In genomic region chr2:119019131-119019530, GRCm38 (mm10) we compare ENCODE assay signal across 9 mouse cellular contexts. TPM values are rescaled to one million over a fixed set of nuclear protein-coding genes. Genes with fewer than 3 reads are reported as not detected.
DNase-seq lines count a peak whose midpoint lies in the region; ATAC-seq lines count a peak whose summit lies in the region.
"Had no signal": no experiment of that assay in that cellular context is flagged by ENCODE, and none has a peak within 500 bp of the region (broad histone marks: within the 10 kb centered on the region; RNA-seq: fewer than 3 reads in every experiment).

No protein-coding gene starts in this region.

- H3K36me3 ChIP-seq in midbrain, embryonic 16.5 days (ENCODE audit: control insufficient read depth, insufficient read depth, low read length) = peaks cover 25% of the 10 kb centered on the region

- no peak overlapping the region for H3K4me3 ChIP-seq in midbrain, embryonic 16.5 days (ENCODE audit: low read depth, low read length)

- peak; percentile 80 for ATAC-seq in midbrain, embryonic 16.5 days

- H3K27ac ChIP-seq in midbrain, embryonic 16.5 days (ENCODE audit: low read length) = peak overlapping the region; percentile 61

- 0 out of 2 replicates have a peak overlapping the region, but pooled peaks have one; percentile 20 for H3K9ac ChIP-seq in midbrain, embryonic 16.5 days (ENCODE audit: low read depth, low read length)

- 10% methylated on average over 5 of the region's 5 CpGs for WGBS in midbrain, embryonic 16.5 days

- DNase-seq in kidney, postnatal 10 days = peak; percentile 17
- no peak for DNase-seq in kidney, adult 8-10 months
- peak; percentile 56 for DNase-seq in embryo, embryonic 10.5 days (ENCODE audit: low spot score)
- DNase-seq in heart, postnatal 4 days = peak; percentile 37
- no peak for DNase-seq in c-Kit-positive CD71-positive TER-119-positive erythroid progenitor cells, embryonic 14.5 days (ENCODE audit: low spot score)
- DNase-seq in adrenal gland, postnatal 10 days = no peak
- no peak for DNase-seq in frontal cortex, adult 2 months (ENCODE audit: extremely low spot score in 1 of 2, low spot score in 1 of 2)

- no peaks in the 10 kb centered on the region for H3K9me3 ChIP-seq in midbrain, embryonic 16.5 days (replicated peaks; ENCODE audit: control insufficient read depth, low read length, poor library complexity, severe bottlenecking)

- peak overlapping the region; percentile 26 for H3K4me2 ChIP-seq in midbrain, embryonic 16.5 days (ENCODE audit: low read length)

- H3K27me3 ChIP-seq in midbrain, embryonic 16.5 days (ENCODE audit: control insufficient read depth, insufficient read depth, low read depth, low read length) = no peaks in the 10 kb centered on the region

- H3K4me1 ChIP-seq in midbrain, embryonic 16.5 days (ENCODE audit: control insufficient read depth, insufficient read depth, low read length) = peaks cover 3% of the 10 kb centered on the region; the same call in 1 of the 2 replicates

RNA-seq across cellular contexts. Expression of gene Ccdc32, which starts 10.1 kb away (rescaled TPM):
- 10 to 100 TPM; 11.6 to 14.6 TPM for total RNA-seq in heart, postnatal 4 days (2021)
- 40.7 and 44.6 TPM in 2 replicates for polyA plus RNA-seq in midbrain, embryonic 16.5 days (2015; fragmentation: Nextera tagmentation; extraction: Ambion mirVana)
- total RNA-seq in adrenal gland, postnatal 10 days (2021) = 10 to 100 TPM; 17.7 TPM
- polyA plus RNA-seq in frontal cortex, adult 2 months (2012; rRNA removed) = 42.7 and 44.2 TPM in 2 replicates

RNA-seq across cellular contexts. Expression of gene Rpusd2, which starts 15.5 kb away (rescaled TPM):
- 1 to 10 TPM; 6.0 to 7.0 TPM for total RNA-seq in heart, postnatal 4 days (2021)
- 4.1 and 4.5 TPM in 2 replicates for polyA plus RNA-seq in midbrain, embryonic 16.5 days (2015; fragmentation: Nextera tagmentation; extraction: Ambion mirVana)
- 1 to 10 TPM; 5.0 to 5.6 TPM for total RNA-seq in adrenal gland, postnatal 10 days (2021)
- polyA plus RNA-seq in frontal cortex, adult 2 months (2012; rRNA removed) = 4.8 and 6.2 TPM in 2 replicates

RNA-seq across cellular contexts. Expression of gene Knl1, which starts 27.8 kb away (rescaled TPM):
- 10 to 100 TPM; 21.2 to 21.3 TPM for total RNA-seq in heart, postnatal 4 days (2021)
- polyA plus RNA-seq in midbrain, embryonic 16.5 days (2015; fragmentation: Nextera tagmentation; extraction: Ambion mirVana) = 4.5 and 8.4 TPM in 2 replicates
- total RNA-seq in adrenal gland, postnatal 10 days (2021) = 1 to 10 TPM; 7.5 to 9.8 TPM
- polyA plus RNA-seq in frontal cortex, adult 2 months (2012; rRNA removed) = 0.04 and 0.06 TPM in 2 replicates
- polyA plus RNA-seq: liver, adult 2 months had no signal

Comparison
In these comparisons a context has a peak if more than half of its experiments do, and no peak if none do; other contexts are left out.
1. DNase-seq: peak in kidney, postnatal 10 days (single experiment), embryo, embryonic 10.5 days (single experiment) and heart, postnatal 4 days (single experiment); none in kidney, adult 8-10 months (0 of 2), c-Kit-positive CD71-positive TER-119-positive erythroid progenitor cells, embryonic 14.5 days (single experiment), adrenal gland, postnatal 10 days (single experiment) and frontal cortex, adult 2 months (0 of 2).